In genomic region chr6:29433038-29433803, GRCm38 (mm10) we compare ENCODE assay signal across 8 mouse cellular contexts. TPM values are rescaled to one million over a fixed set of nuclear protein-coding genes. Genes with fewer than 3 reads are reported as not detected.
DNase-seq lines count a peak whose midpoint lies in the region; ATAC-seq lines count a peak whose summit lies in the region.

TSS of gene Flnc (plus strand) at chr6:29433256.

- H3K9ac ChIP-seq in forebrain, embryonic 13.5 days = peak within 1 kb of the TSS; percentile 56
- H3K9ac ChIP-seq in liver, embryonic 11.5 days (ENCODE audit: low read depth, low read length) = peak within 1 kb of the TSS; percentile 21
- H3K9ac ChIP-seq in neural tube, embryonic 13.5 days = peak within 1 kb of the TSS; percentile 71

- H3K4me1 ChIP-seq in forebrain, embryonic 13.5 days = peaks cover 51% of the 10 kb centered on the region
- H3K4me1 ChIP-seq in liver, embryonic 11.5 days (replicated peaks; ENCODE audit: control insufficient read depth, insufficient read depth, low read length) = peaks cover 13% of the 10 kb centered on the region
- H3K4me1 ChIP-seq in neural tube, embryonic 13.5 days (replicated peaks) = peaks cover 59% of the 10 kb centered on the region

- no peak within 1 kb of the TSS for H3K27ac ChIP-seq in forebrain, embryonic 13.5 days
- no peak within 1 kb of the TSS for H3K27ac ChIP-seq in liver, embryonic 11.5 days (ENCODE audit: low read depth, low read length)
- H3K27ac ChIP-seq in neural tube, embryonic 13.5 days (replicated peaks) = peak within 1 kb of the TSS; percentile 89

- intact Hi-C loops in heart, postnatal 36 days (cut with DNase I) = loop anchor here (5.0 kb wide), 1 partner anchor 86 kb away; the partner anchor contains the start of gene Calu

- peak; percentile 33 for DNase-seq in CD4-positive, CD25-positive, alpha-beta regulatory T cell, adult 2 months (ENCODE audit: low read depth, low spot score)
- DNase-seq in adipocyte (ENCODE audit: low spot score) = peak; percentile 40
- DNase-seq in heart, postnatal 36 days = peak; percentile 63 to 69
- DNase-seq in liver, embryonic 11.5 days (ENCODE audit: low spot score) = peak; percentile 49
- no peak for DNase-seq in left cerebral cortex, adult 11 months (ENCODE audit: low spot score)

- H3K4me2 ChIP-seq in forebrain, embryonic 13.5 days = peak within 1 kb of the TSS; percentile 80
- H3K4me2 ChIP-seq in liver, embryonic 11.5 days = peak within 1 kb of the TSS; percentile 70
- peak within 1 kb of the TSS; percentile 71 for H3K4me2 ChIP-seq in neural tube, embryonic 13.5 days

- no peaks in the 10 kb centered on the region for H3K36me3 ChIP-seq in forebrain, embryonic 13.5 days (ENCODE audit: poor library complexity, severe bottlenecking)
- no peaks in the 10 kb centered on the region for H3K36me3 ChIP-seq in liver, embryonic 11.5 days (ENCODE audit: control insufficient read depth, insufficient read depth, low read length)
- H3K36me3 ChIP-seq in neural tube, embryonic 13.5 days = no peaks in the 10 kb centered on the region

- 1% methylated on average over 66 of the region's 77 CpGs for WGBS in forebrain, embryonic 13.5 days
- 2% methylated on average over 65 of the region's 77 CpGs for WGBS in liver, embryonic 11.5 days
- 2% methylated on average over 71 of the region's 77 CpGs for WGBS in neural tube, embryonic 13.5 days

- peaks cover 54% of the 10 kb centered on the region for H3K27me3 ChIP-seq in forebrain, embryonic 13.5 days
- H3K27me3 ChIP-seq in liver, embryonic 11.5 days (replicated peaks; ENCODE audit: control insufficient read depth, insufficient read depth, low read length) = peaks cover 55% of the 10 kb centered on the region
- H3K27me3 ChIP-seq in neural tube, embryonic 13.5 days = peaks cover 53% of the 10 kb centered on the region

- H3K9me3 ChIP-seq in forebrain, embryonic 13.5 days (replicated peaks) = no peaks in the 10 kb centered on the region
- H3K9me3 ChIP-seq in liver, embryonic 11.5 days (ENCODE audit: control insufficient read depth, low read length) = no peaks in the 10 kb centered on the region
- H3K9me3 ChIP-seq in neural tube, embryonic 13.5 days = no peaks in the 10 kb centered on the region

- no peak for ATAC-seq in CD4-positive, CD25-positive, alpha-beta regulatory T cell, adult 4 months
- no peak for ATAC-seq in forebrain, embryonic 13.5 days
- 0 out of 2 replicates have a peak, but pooled peaks have one; percentile 3 for ATAC-seq in liver, embryonic 11.5 days (replicated peaks; ENCODE audit: low FRiP score)
- ATAC-seq in neural tube, embryonic 13.5 days (ENCODE audit: low read depth) = no peak

- H3K4me3 ChIP-seq in forebrain, embryonic 13.5 days = peak within 1 kb of the TSS; percentile 46
- peak within 1 kb of the TSS; percentile 51 for H3K4me3 ChIP-seq in liver, embryonic 11.5 days (ENCODE audit: low read depth, low read length)
- peak within 1 kb of the TSS; percentile 49 for H3K4me3 ChIP-seq in neural tube, embryonic 13.5 days

RNA-seq across cellular contexts. Expression of gene Flnc, which starts in this region (rescaled TPM):
- not detected for polyA plus RNA-seq in CD4-positive, CD25-positive, alpha-beta regulatory T cell, adult 4 months (2017; shearing (Covaris generic))
- 1.5 and 1.6 TPM in 2 replicates for polyA plus RNA-seq in forebrain, embryonic 13.5 days (2015; fragmentation: Nextera tagmentation; extraction: Ambion mirVana)
- 100 to 1,000 TPM; 205 to 216 TPM for total RNA-seq in heart, postnatal 36 days (2021)
- polyA plus RNA-seq in liver, embryonic 11.5 days (2014; fragmentation: Nextera tagmentation; extraction: Ambion mirVana) = 4.7 and 6.2 TPM in 2 replicates
- 7.0 and 8.1 TPM in 2 replicates for polyA plus RNA-seq in neural tube, embryonic 13.5 days (2015; fragmentation: Nextera tagmentation; extraction: Ambion mirVana)

Comparison
In these comparisons a context has a peak if more than half of its experiments do, and no peak if none do; other contexts are left out.
1. H3K9ac ChIP-seq: peak in every context shown above with its lines; median percentile 71 in neural tube, embryonic 13.5 days; 56 in forebrain, embryonic 13.5 days; 21 in liver, embryonic 11.5 days.